In genomic region chr5:66302085-66302815, GRCm38 (mm10) we compare ENCODE assay signal across 27 mouse cellular contexts. TPM values are rescaled to one million over a fixed set of nuclear protein-coding genes. Genes with fewer than 3 reads are reported as not detected.
DNase-seq lines count a peak whose midpoint lies in the region; ATAC-seq and TF ChIP-seq lines count a peak whose summit lies in the region.
"Had no signal": no experiment of that assay in that cellular context is flagged by ENCODE, and none has a peak within 500 bp of the region (broad histone marks: within the 10 kb centered on the region; RNA-seq: fewer than 3 reads in every experiment).

No protein-coding gene starts in this region.

- no peak overlapping the region for H3K27ac ChIP-seq in heart, embryonic 10.5 days
- H3K27ac ChIP-seq in heart, embryonic 11.5 days (ENCODE audit: low read depth, low read length), result no peak overlapping the region
- H3K27ac ChIP-seq: embryonic facial prominence, embryonic 10.5 days; embryonic facial prominence, embryonic 13.5 days; gastrocnemius, adult 2 months; hindbrain, embryonic 10.5 days; hindbrain, embryonic 13.5 days had no signal

- 87% methylated on average over 21 of the region's 21 CpGs for WGBS in heart, embryonic 10.5 days
- WGBS in heart, embryonic 11.5 days (ENCODE audit: insufficient replicate concordance), result 87% methylated on average over 21 of the region's 21 CpGs
- WGBS in lung, adult 2 months, result 72% methylated on average over 21 of the region's 21 CpGs

- TF ChIP-seq CTCF in lung, adult 2 months (IDR thresholded peaks at IDR 0.05; ENCODE audit: insufficient read depth, low read length), result no peak

- H3K27me3 ChIP-seq in heart, embryonic 10.5 days (ENCODE audit: insufficient read depth, poor library complexity, severe bottlenecking), result no peaks in the 10 kb centered on the region
- no peaks in the 10 kb centered on the region for H3K27me3 ChIP-seq in heart, embryonic 11.5 days (ENCODE audit: control insufficient read depth, insufficient read depth, low read length)
- H3K27me3 ChIP-seq: embryonic facial prominence, embryonic 13.5 days; hindbrain, embryonic 13.5 days had no signal

- no peak overlapping the region for H3K4me2 ChIP-seq in heart, embryonic 11.5 days
- H3K4me2 ChIP-seq: embryonic facial prominence, embryonic 13.5 days; hindbrain, embryonic 13.5 days had no signal

- no peak overlapping the region for H3K4me3 ChIP-seq in heart, embryonic 10.5 days
- H3K4me3 ChIP-seq in heart, embryonic 11.5 days (ENCODE audit: low read depth, low read length), result no peak overlapping the region
- H3K4me3 ChIP-seq in lung, adult 2 months (replicated peaks; ENCODE audit: extremely low read depth, low read depth, low read length), result no peak overlapping the region
- H3K4me3 ChIP-seq: embryonic facial prominence, embryonic 10.5 days; embryonic facial prominence, embryonic 13.5 days; erythroblast, embryonic 14.5 days; gastrocnemius, adult 2 months; hindbrain, embryonic 10.5 days; hindbrain, embryonic 13.5 days had no signal

- DNase-seq in heart, embryonic 10.5 days (ENCODE audit: low spot score), result peak; percentile 67
- peak; percentile 26 for DNase-seq in lung, postnatal 10 days
- DNase-seq in lung, adult 2 months, result no peak
- DNase-seq in R1 (ENCODE audit: low read depth, low spot score), result peak; percentile 14
- DNase-seq in lung, postnatal 36 days, result peak; percentile 21
- DNase-seq: adrenal gland, adult 8-10 months; adrenal gland, postnatal 25 days; cerebellum, adult 11-12 months; cerebellum, adult 8-10 months; cerebellum, postnatal 10 days; cerebellum, postnatal 36 days; embryo, embryonic 11 days; forebrain, postnatal 0 days; gastrocnemius, adult 2 months; gastrocnemius, postnatal 14 days; heart, adult 18-20 months; heart, postnatal 36 days had no signal

- H3K9me3 ChIP-seq in heart, embryonic 10.5 days, result no peaks in the 10 kb centered on the region
- H3K9me3 ChIP-seq in heart, embryonic 11.5 days (replicated peaks; ENCODE audit: control insufficient read depth, low read length), result no peaks in the 10 kb centered on the region
- H3K9me3 ChIP-seq: embryonic facial prominence, embryonic 10.5 days; embryonic facial prominence, embryonic 13.5 days; hindbrain, embryonic 10.5 days; hindbrain, embryonic 13.5 days had no signal

- H3K9ac ChIP-seq in heart, embryonic 11.5 days (ENCODE audit: low read depth, low read length), result no peak overlapping the region
- H3K9ac ChIP-seq: embryonic facial prominence, embryonic 13.5 days; forebrain, postnatal 0 days; hindbrain, embryonic 13.5 days had no signal

- peaks cover 8% of the 10 kb centered on the region for H3K36me3 ChIP-seq in heart, embryonic 10.5 days
- no peaks in the 10 kb centered on the region for H3K36me3 ChIP-seq in heart, embryonic 11.5 days (ENCODE audit: control insufficient read depth, insufficient read depth, low read length)

- H3K4me1 ChIP-seq in heart, embryonic 10.5 days, result no peaks in the 10 kb centered on the region
- H3K4me1 ChIP-seq in heart, embryonic 11.5 days (ENCODE audit: control insufficient read depth, insufficient read depth, low read length), result no peaks in the 10 kb centered on the region
- H3K4me1 ChIP-seq in lung, adult 2 months (ENCODE audit: control insufficient read depth, insufficient read depth, low read length), result 0 out of 2 replicates have a peak, but pooled peaks cover 4% of the 10 kb centered on the region
- H3K4me1 ChIP-seq: embryonic facial prominence, embryonic 10.5 days; hindbrain, embryonic 10.5 days had no signal

- no peak for TF ChIP-seq POLR2A in lung, adult 2 months (IDR thresholded peaks at IDR 0.05; ENCODE audit: borderline replicate concordance, extremely low read depth, low read depth, low read length)

- no peak for ATAC-seq in heart, embryonic 11.5 days (replicated peaks; ENCODE audit: insufficient number of reproducible peaks, low FRiP score, low TSS enrichment)
- ATAC-seq: activated CD4-positive, CD25-positive, alpha-beta regulatory T cell, adult 4 months; CD4-positive, CD25-positive, alpha-beta regulatory T cell, adult 4 months; forebrain, embryonic 14.5 days; hindbrain, embryonic 16.5 days had no signal

RNA-seq across cellular contexts. Expression of gene Nsun7, which starts 42.6 kb away (rescaled TPM):
- polyA plus RNA-seq in heart, embryonic 10.5 days (2016; fragmentation: Nextera tagmentation; extraction: Ambion mirVana), result 0.14 TPM in 1 of 2 replicates, not detected in the other
- polyA plus RNA-seq in heart, embryonic 11.5 days (2014; fragmentation: Nextera tagmentation; extraction: Ambion mirVana), result 0.08 and 0.23 TPM in 2 replicates
- polyA plus RNA-seq in lung, adult 2 months (2012; rRNA removed), result 1.3 and 1.5 TPM in 2 replicates
- polyA plus RNA-seq: erythroblast, embryonic 14.5 days had no signal
